In genomic region chr10:80017771-80018170, GRCm38 (mm10) we compare ENCODE assay signal across 11 mouse cellular contexts. TPM values are rescaled to one million over a fixed set of nuclear protein-coding genes. Genes with fewer than 3 reads are reported as not detected.
A peak's percentile ranks its signal among the peaks of the same experiment; 100 is the strongest.
DNase-seq lines count a peak whose midpoint lies in the region; ATAC-seq and TF ChIP-seq lines count a peak whose summit lies in the region.
"Had no signal": no experiment of that assay in that cellular context is flagged by ENCODE, and none has a peak within 500 bp of the region (broad histone marks: within the 10 kb centered on the region; RNA-seq: fewer than 3 reads in every experiment).

No protein-coding gene starts in this region.

- no peak for TF ChIP-seq RAD21 in MEL (IDR thresholded peaks at IDR 0.05; ENCODE audit: low read depth, low read length)

- peaks cover 12% of the 10 kb centered on the region for H3K79me2 ChIP-seq in MEL (ENCODE audit: control insufficient read depth, insufficient read depth, low read length, poor library complexity)

- peak overlapping the region; percentile 35; the same call in 1 of the 2 replicates for H3K27ac ChIP-seq in hindbrain, embryonic 10.5 days
- no peak overlapping the region for H3K27ac ChIP-seq in hindbrain, embryonic 12.5 days
- H3K27ac ChIP-seq in MEL (ENCODE audit: control insufficient read depth, low read depth, low read length), result peak overlapping the region; percentile 35
- peak overlapping the region; percentile 91 for H3K27ac ChIP-seq in small intestine, adult 2 months (ENCODE audit: insufficient read depth, low read depth, low read length)
- H3K27ac ChIP-seq: embryonic facial prominence, embryonic 13.5 days had no signal

- peaks cover 32% of the 10 kb centered on the region for H3K4me1 ChIP-seq in hindbrain, embryonic 10.5 days (replicated peaks)
- H3K4me1 ChIP-seq in hindbrain, embryonic 12.5 days, result peaks cover 10% of the 10 kb centered on the region
- peaks cover 10 to 19% of the 10 kb centered on the region in 2 experiments for H3K4me1 ChIP-seq in MEL (ENCODE audit: control insufficient read depth in 1 of 2, insufficient read depth in 2 of 2, low read length in 2 of 2)
- peaks cover 20% of the 10 kb centered on the region for H3K4me1 ChIP-seq in small intestine, adult 2 months (ENCODE audit: control insufficient read depth, insufficient read depth, insufficient read length, low read length)

- peaks cover 81% of the 10 kb centered on the region for H3K27me3 ChIP-seq in hindbrain, embryonic 10.5 days (ENCODE audit: insufficient read depth, poor library complexity, severe bottlenecking)
- H3K27me3 ChIP-seq in hindbrain, embryonic 12.5 days, result peaks cover 70% of the 10 kb centered on the region
- H3K27me3 ChIP-seq in MEL (ENCODE audit: control insufficient read depth in 1 of 2, insufficient read depth in 2 of 2, low read length in 2 of 2), result no peaks in the 10 kb centered on the region
- H3K27me3 ChIP-seq in small intestine, adult 2 months (ENCODE audit: control insufficient read depth, insufficient read depth, low read length), result no peaks in the 10 kb centered on the region

- no peak overlapping the region for H3K9ac ChIP-seq in hindbrain, embryonic 12.5 days
- peak overlapping the region; percentile 26 for H3K9ac ChIP-seq in MEL (ENCODE audit: control insufficient read depth, low read depth, low read length, poor library complexity, severe bottlenecking)
- H3K9ac ChIP-seq: embryonic facial prominence, embryonic 13.5 days; lung, embryonic 14.5 days had no signal

- H3K4me3 ChIP-seq in hindbrain, embryonic 10.5 days, result no peak overlapping the region
- H3K4me3 ChIP-seq in hindbrain, embryonic 12.5 days, result no peak overlapping the region
- H3K4me3 ChIP-seq in MEL (ENCODE audit: control insufficient read depth in 1 of 2, insufficient read depth in 1 of 2, low read depth in 2 of 2, low read length in 2 of 2), result peak overlapping the region; percentile 9 to 98
- peak overlapping the region; percentile 60 for H3K4me3 ChIP-seq in small intestine, adult 2 months (ENCODE audit: low read depth, low read length)
- H3K4me3 ChIP-seq: embryonic facial prominence, embryonic 13.5 days had no signal

- TF ChIP-seq CTCF in MEL (IDR thresholded peaks at IDR 0.05 in 2 of 3, conservative IDR thresholded peaks at IDR 0.05 in 1 of 3; ENCODE audit: control insufficient read depth in 1 of 3, insufficient read depth in 1 of 3, low read depth in 2 of 3, low read length in 3 of 3, poor library complexity in 1 of 3, severe bottlenecking in 1 of 3), result no peak
- no peak for TF ChIP-seq CTCF in small intestine, adult 2 months (IDR thresholded peaks at IDR 0.05; ENCODE audit: extremely low read depth, insufficient read length, insufficient replicate concordance, low read depth, low read length)

- ATAC-seq in hindbrain, embryonic 12.5 days (ENCODE audit: low FRiP score), result no peak
- ATAC-seq in inflammation-experienced regulatory T-cells, adult 6 months, result no peak

- WGBS in hindbrain, embryonic 10.5 days, result 76% methylated on average over 14 of the region's 14 CpGs
- 84% methylated on average over 14 of the region's 14 CpGs for WGBS in hindbrain, embryonic 12.5 days
- 76% methylated on average over 14 of the region's 14 CpGs for WGBS in small intestine, adult 2 months

- no peak overlapping the region for H3K4me2 ChIP-seq in hindbrain, embryonic 12.5 days (replicated peaks)
- H3K4me2 ChIP-seq: embryonic facial prominence, embryonic 13.5 days had no signal

- DNase-seq in hindbrain, embryonic 10.5 days (ENCODE audit: low spot score), result no peak
- no peak for DNase-seq in MEL (ENCODE audit: low read depth, low spot score)
- peak; percentile 74 for DNase-seq in induced T-regulatory cell, adult 2 months (ENCODE audit: low read depth)
- DNase-seq in urinary bladder, adult 2 months (ENCODE audit: low spot score), result no peak
- DNase-seq in urinary bladder, postnatal 36 days (ENCODE audit: low spot score in 2 of 2), result no peak
- DNase-seq: cerebellum, adult 11-12 months; lung, embryonic 14.5 days had no signal

- TF ChIP-seq EP300 in MEL (IDR thresholded peaks at IDR 0.05; ENCODE audit: low read depth in 1 of 2, low read length in 2 of 2), result no peak

- peaks cover 8% of the 10 kb centered on the region; the same call in 1 of the 2 replicates for H3K36me3 ChIP-seq in hindbrain, embryonic 10.5 days
- no peaks in the 10 kb centered on the region for H3K36me3 ChIP-seq in hindbrain, embryonic 12.5 days
- H3K36me3 ChIP-seq in MEL (ENCODE audit: control insufficient read depth in 1 of 2, insufficient read depth in 2 of 2, low read length in 2 of 2), result peaks cover 0 to 11% of the 10 kb centered on the region in 2 experiments; a peak in 3 of 4 replicates
- 0 out of 2 replicates have a peak, but pooled peaks cover 2% of the 10 kb centered on the region for H3K36me3 ChIP-seq in small intestine, adult 2 months (ENCODE audit: control insufficient read depth, insufficient read depth, low read length)
- H3K36me3 ChIP-seq: embryonic facial prominence, embryonic 13.5 days had no signal

- no peak for TF ChIP-seq POLR2A in MEL (IDR thresholded peaks at IDR 0.05; ENCODE audit: control insufficient read depth in 1 of 2, insufficient read depth in 1 of 2, low read depth in 1 of 2, low read length in 2 of 2, poor library complexity in 1 of 2)
- no peak for TF ChIP-seq POLR2A in small intestine, adult 2 months (IDR thresholded peaks at IDR 0.05; ENCODE audit: low read depth, low read length)

- no peaks in the 10 kb centered on the region for H3K9me3 ChIP-seq in hindbrain, embryonic 10.5 days
- H3K9me3 ChIP-seq in hindbrain, embryonic 12.5 days (replicated peaks), result 0 out of 2 replicates have a peak, but pooled peaks cover 1% of the 10 kb centered on the region
- no peaks in the 10 kb centered on the region for H3K9me3 ChIP-seq in MEL (replicated peaks; ENCODE audit: insufficient read depth, low read length)
- H3K9me3 ChIP-seq: embryonic facial prominence, embryonic 13.5 days had no signal

TF ChIP-seq in MEL, 35 proteins besides CTCF, POLR2A, EP300 and RAD21 (continues in another document):
- no peak for TF ChIP-seq POLR2AphosphoS5 (IDR thresholded peaks at IDR 0.05; ENCODE audit: borderline replicate concordance, low read depth, low read length)
- TF ChIP-seq POLR2AphosphoS2 (IDR thresholded peaks at IDR 0.05; ENCODE audit: low read length), result no peak
- TF ChIP-seq MAZ (IDR thresholded peaks at IDR 0.05; ENCODE audit: low read depth, low read length), result no peak

RNA-seq across cellular contexts. Expression of gene Arhgap45, which starts 1.3 kb away (rescaled TPM):
- 8.4 and 9.0 TPM in 2 replicates for polyA plus RNA-seq in hindbrain, embryonic 10.5 days (2016; fragmentation: Nextera tagmentation; extraction: Ambion mirVana)
- polyA plus RNA-seq in hindbrain, embryonic 12.5 days (2016; fragmentation: Nextera tagmentation; extraction: Ambion mirVana), result 8.7 and 8.9 TPM in 2 replicates
- 25.2 and 26.2 TPM in 2 replicates for total RNA-seq in MEL (2012; rRNA removed)
- 10 to 100 TPM in 1 of 2 experiments, not detected in 1; 53.6 TPM for polyA plus RNA-seq in MEL (2012; ENCODE audit: insufficient read depth in 1 of 2, insufficient read length in 2 of 2, low read depth in 1 of 2, low replicate concordance in 2 of 2, missing spikeins in 1 of 2)
- polyA plus RNA-seq in small intestine, adult 2 months (2012; rRNA removed), result 23.2 and 36.8 TPM in 2 replicates
- 18.9 and 23.0 TPM in 2 replicates for polyA plus RNA-seq in urinary bladder, adult 2 months (2012; rRNA removed)
- polyA plus RNA-seq in inflammation-experienced regulatory T-cells, adult 6 months (2017; shearing (Covaris generic)), result 100 to 1,000 TPM; 242 to 254 (median 251) TPM

RNA-seq across cellular contexts. Expression of gene Abca7, which starts 21.5 kb away (rescaled TPM):
- 4.4 and 6.0 TPM in 2 replicates for polyA plus RNA-seq in hindbrain, embryonic 10.5 days (2016; fragmentation: Nextera tagmentation; extraction: Ambion mirVana)
- 6.9 and 7.7 TPM in 2 replicates for polyA plus RNA-seq in hindbrain, embryonic 12.5 days (2016; fragmentation: Nextera tagmentation; extraction: Ambion mirVana)
- 7.4 and 7.7 TPM in 2 replicates for total RNA-seq in MEL (2012; rRNA removed)
- 10 to 100 TPM in 1 of 2 experiments, not detected in 1; 16.8 TPM for polyA plus RNA-seq in MEL (2012; ENCODE audit: insufficient read depth in 1 of 2, insufficient read length in 2 of 2, low read depth in 1 of 2, low replicate concordance in 2 of 2, missing spikeins in 1 of 2)
- 18.1 and 33.4 TPM in 2 replicates for polyA plus RNA-seq in small intestine, adult 2 months (2012; rRNA removed)
- 7.5 and 9.2 TPM in 2 replicates for polyA plus RNA-seq in urinary bladder, adult 2 months (2012; rRNA removed)
- polyA plus RNA-seq in inflammation-experienced regulatory T-cells, adult 6 months (2017; shearing (Covaris generic)), result 10 to 100 TPM; 10.7 to 14.2 (median 13.3) TPM

RNA-seq across cellular contexts. Expression of gene Polr2e, which starts 21.8 kb away (rescaled TPM):
- polyA plus RNA-seq in hindbrain, embryonic 10.5 days (2016; fragmentation: Nextera tagmentation; extraction: Ambion mirVana), result 261 and 268 TPM in 2 replicates
- polyA plus RNA-seq in hindbrain, embryonic 12.5 days (2016; fragmentation: Nextera tagmentation; extraction: Ambion mirVana), result 163 and 171 TPM in 2 replicates
- total RNA-seq in MEL (2012; rRNA removed), result 156 and 169 TPM in 2 replicates
- 100 to 1,000 TPM; 258 to 279 TPM for polyA plus RNA-seq in MEL (2012; ENCODE audit: insufficient read depth in 1 of 2, insufficient read length in 2 of 2, low read depth in 1 of 2, low replicate concordance in 2 of 2, missing spikeins in 1 of 2)
- polyA plus RNA-seq in small intestine, adult 2 months (2012; rRNA removed), result 140 and 186 TPM in 2 replicates
- polyA plus RNA-seq in urinary bladder, adult 2 months (2012; rRNA removed), result 141 and 178 TPM in 2 replicates
- 100 to 1,000 TPM; 137 to 227 (median 211) TPM for polyA plus RNA-seq in inflammation-experienced regulatory T-cells, adult 6 months (2017; shearing (Covaris generic))

RNA-seq across cellular contexts. Expression of gene Gpx4, which starts 29.2 kb away (rescaled TPM):
- 681 and 705 TPM in 2 replicates for polyA plus RNA-seq in hindbrain, embryonic 10.5 days (2016; fragmentation: Nextera tagmentation; extraction: Ambion mirVana)
- 449 and 484 TPM in 2 replicates for polyA plus RNA-seq in hindbrain, embryonic 12.5 days (2016; fragmentation: Nextera tagmentation; extraction: Ambion mirVana)
- total RNA-seq in MEL (2012; rRNA removed), result 422 and 508 TPM in 2 replicates
- polyA plus RNA-seq in MEL (2012; ENCODE audit: insufficient read depth in 1 of 2, insufficient read length in 2 of 2, low read depth in 1 of 2, low replicate concordance in 2 of 2, missing spikeins in 1 of 2), result 100 to 1,000 TPM in 1 of 2 experiments, not detected in 1; 536 TPM
- polyA plus RNA-seq in small intestine, adult 2 months (2012; rRNA removed), result 388 and 646 TPM in 2 replicates
- polyA plus RNA-seq in urinary bladder, adult 2 months (2012; rRNA removed), result 524 and 620 TPM in 2 replicates
- 100 to 1,000 TPM; 346 to 445 (median 381) TPM for polyA plus RNA-seq in inflammation-experienced regulatory T-cells, adult 6 months (2017; shearing (Covaris generic))

RNA-seq across cellular contexts. Expression of gene Cnn2, which starts 29.4 kb away (rescaled TPM):
- polyA plus RNA-seq in hindbrain, embryonic 10.5 days (2016; fragmentation: Nextera tagmentation; extraction: Ambion mirVana), result 201 and 223 TPM in 2 replicates
- 178 and 204 TPM in 2 replicates for polyA plus RNA-seq in hindbrain, embryonic 12.5 days (2016; fragmentation: Nextera tagmentation; extraction: Ambion mirVana)
- 8.7 and 9.1 TPM in 2 replicates for total RNA-seq in MEL (2012; rRNA removed)
- polyA plus RNA-seq in MEL (2012; ENCODE audit: insufficient read depth in 1 of 2, insufficient read length in 2 of 2, low read depth in 1 of 2, low replicate concordance in 2 of 2, missing spikeins in 1 of 2), result 10 to 100 TPM in 1 of 2 experiments, not detected in 1; 25.3 TPM
- polyA plus RNA-seq in small intestine, adult 2 months (2012; rRNA removed), result 49.9 and 72.8 TPM in 2 replicates
- polyA plus RNA-seq in urinary bladder, adult 2 months (2012; rRNA removed), result 173 and 185 TPM in 2 replicates
- 100 to 1,000 TPM; 672 to 989 (median 979) TPM for polyA plus RNA-seq in inflammation-experienced regulatory T-cells, adult 6 months (2017; shearing (Covaris generic))

Comparison
In these comparisons a context has a peak if more than half of its experiments do, and no peak if none do; other contexts are left out.
1. H3K4me3 ChIP-seq: peak in MEL (2 of 2) and small intestine, adult 2 months (single experiment); none in hindbrain, embryonic 10.5 days (single experiment) and hindbrain, embryonic 12.5 days (single experiment).